Mouse (Mus musculus): Measurements from ENCODE around the gene Srsf9. TPM values are rescaled to one million over a fixed set of nuclear protein-coding genes. Genes with fewer than 3 reads are reported as not detected.
"Not testable (repeated sequence)": the region's sequence is repeated elsewhere in the genome, so short reads cannot be mapped to it uniquely, and the experiment has no call there.

The Srsf9 gene
- polyA plus RNA-seq, 1 experiment from 2014 or later = 234 TPM

DNA sequence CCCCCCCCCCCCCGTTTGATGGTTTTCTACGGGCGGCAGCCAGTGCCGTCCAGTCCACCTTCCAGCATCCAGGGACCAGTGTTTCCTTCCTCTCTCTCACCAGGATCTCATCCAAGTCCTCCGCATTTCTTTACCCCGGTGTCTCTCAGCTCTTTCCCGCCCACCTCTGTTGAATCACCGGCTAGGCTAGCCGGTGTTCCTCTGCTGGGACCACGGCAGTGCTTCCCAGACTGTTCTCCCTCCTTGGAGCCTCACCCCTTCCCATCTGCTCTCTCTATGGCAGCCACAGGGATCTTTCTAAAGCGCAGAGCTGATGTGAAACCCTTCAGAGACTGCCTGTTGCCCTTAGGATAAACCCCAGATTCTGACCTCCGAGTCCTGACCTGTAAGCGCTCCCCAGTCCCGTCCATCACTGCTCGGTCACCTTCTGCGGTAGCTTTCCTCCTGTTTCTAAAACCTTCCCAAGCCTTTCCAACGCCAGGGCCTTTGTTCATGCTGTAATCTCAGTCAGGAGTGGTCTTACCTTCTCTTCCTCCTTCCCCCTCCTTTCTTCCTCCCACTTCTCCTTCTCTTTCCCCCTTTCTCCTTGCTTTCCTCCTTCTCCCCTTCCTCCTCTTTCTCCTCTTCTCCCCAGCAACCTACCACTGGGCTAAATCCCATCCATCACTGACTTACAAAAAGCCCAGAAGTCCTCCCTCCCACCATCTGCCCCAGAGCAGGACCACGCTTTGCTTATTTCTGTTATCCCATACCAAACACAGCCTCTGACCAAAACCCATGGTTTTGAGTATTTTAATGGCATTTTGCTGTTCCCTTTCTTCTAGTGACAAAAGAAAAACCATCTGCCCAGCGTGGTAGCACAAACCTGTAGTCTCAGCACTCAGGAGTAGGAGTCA, 36.1 kb downstream of the Srsf9 start:
- Histone ChIP-seq H3K27me3 (ENCODE audit: insufficient read depth, low read length) (no peaks in the 10 kb centered on the region), H3K9ac (ENCODE audit: low read depth, low read length) (no peak overlapping the region), H3K4me3 (replicated peaks; ENCODE audit: low read depth, low read length) (no peak overlapping the region), H3K27ac (no peak overlapping the region), H3K4me1 (replicated peaks; ENCODE audit: insufficient read depth, low read length) (no peaks in the 10 kb centered on the region), H3K4me2 (ENCODE audit: low read length) (no peak overlapping the region), H3K36me3 (ENCODE audit: insufficient read depth, low read length) (no peaks in the 10 kb centered on the region), H3K9me3 (replicated peaks; ENCODE audit: low read length) (no peaks in the 10 kb centered on the region)
- TF ChIP-seq CTCF (IDR thresholded peaks at IDR 0.05; ENCODE audit: low read depth) = no peak
- DNase-seq (ENCODE audit: low spot score) (no peak), ATAC-seq (replicated peaks; ENCODE audit: low FRiP score, low read depth) (no peak)
- 24% methylated on average over 19 of the region's 19 CpGs for WGBS

DNA sequence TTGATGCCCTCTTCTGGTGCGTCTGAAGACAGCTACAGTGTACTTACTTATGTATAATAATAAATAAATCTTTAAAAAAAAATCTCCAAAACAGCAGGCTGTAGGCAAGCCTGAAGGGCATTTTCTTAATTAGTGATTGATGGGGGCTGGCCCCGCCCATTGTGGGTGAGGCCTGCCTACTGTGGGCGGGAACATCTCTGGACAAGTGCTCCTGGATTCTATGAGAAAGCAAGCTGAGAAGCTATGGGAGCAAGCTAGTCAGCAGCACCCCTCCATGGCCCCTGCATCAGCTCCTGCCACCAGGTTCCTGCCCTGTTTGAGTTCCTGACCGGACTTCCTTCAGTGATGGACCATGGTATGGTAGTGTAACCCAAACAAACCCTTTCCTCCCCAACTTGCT, 37.8 kb downstream of the Srsf9 start:
- no peak for TF ChIP-seq CTCF (IDR thresholded peaks at IDR 0.05; ENCODE audit: low read depth)
- no peaks in the 10 kb centered on the region for H3K36me3 ChIP-seq (ENCODE audit: insufficient read depth, low read length)
- no peak overlapping the region for H3K9ac ChIP-seq (ENCODE audit: low read depth, low read length)
- no peak overlapping the region for H3K27ac ChIP-seq
- H3K27me3 ChIP-seq (ENCODE audit: insufficient read depth, low read length) = no peaks in the 10 kb centered on the region
- 84% methylated on average over 4 of the region's 4 CpGs for WGBS
- no peaks in the 10 kb centered on the region for H3K4me1 ChIP-seq (replicated peaks; ENCODE audit: insufficient read depth, low read length)
- no peak overlapping the region for H3K4me3 ChIP-seq (replicated peaks; ENCODE audit: low read depth, low read length)
- DNase-seq (ENCODE audit: low spot score) (no peak), ATAC-seq (replicated peaks; ENCODE audit: low FRiP score, low read depth) (no peak)
- H3K9me3 ChIP-seq (replicated peaks; ENCODE audit: low read length) = no peaks in the 10 kb centered on the region
- H3K4me2 ChIP-seq (ENCODE audit: low read length) = no peak overlapping the region

- no peak for TF ChIP-seq CTCF (IDR thresholded peaks at IDR 0.05; ENCODE audit: low read depth)
- Histone ChIP-seq H3K27ac (no peak overlapping the region), H3K4me1 (replicated peaks; ENCODE audit: insufficient read depth, low read length) (no peaks in the 10 kb centered on the region), H3K9ac (ENCODE audit: low read depth, low read length) (no peak overlapping the region), H3K36me3 (ENCODE audit: insufficient read depth, low read length) (no peaks in the 10 kb centered on the region), H3K9me3 (replicated peaks; ENCODE audit: low read length) (no peaks in the 10 kb centered on the region), H3K4me2 (ENCODE audit: low read length) (no peak overlapping the region), H3K4me3 (replicated peaks; ENCODE audit: low read depth, low read length) (no peak overlapping the region), H3K27me3 (ENCODE audit: insufficient read depth, low read length) (no peaks in the 10 kb centered on the region)
- DNase-seq (ENCODE audit: low spot score) (peak; percentile 50), ATAC-seq (replicated peaks; ENCODE audit: low FRiP score, low read depth) (peak; percentile 40; the same call in 1 of the 2 replicates)
- WGBS = 25% methylated on average over 9 of the region's 9 CpGs
Measured at GRCm38 (mm10) chr5:115371736-115372135, 44.8 kb downstream of the Srsf9 start.

DNA sequence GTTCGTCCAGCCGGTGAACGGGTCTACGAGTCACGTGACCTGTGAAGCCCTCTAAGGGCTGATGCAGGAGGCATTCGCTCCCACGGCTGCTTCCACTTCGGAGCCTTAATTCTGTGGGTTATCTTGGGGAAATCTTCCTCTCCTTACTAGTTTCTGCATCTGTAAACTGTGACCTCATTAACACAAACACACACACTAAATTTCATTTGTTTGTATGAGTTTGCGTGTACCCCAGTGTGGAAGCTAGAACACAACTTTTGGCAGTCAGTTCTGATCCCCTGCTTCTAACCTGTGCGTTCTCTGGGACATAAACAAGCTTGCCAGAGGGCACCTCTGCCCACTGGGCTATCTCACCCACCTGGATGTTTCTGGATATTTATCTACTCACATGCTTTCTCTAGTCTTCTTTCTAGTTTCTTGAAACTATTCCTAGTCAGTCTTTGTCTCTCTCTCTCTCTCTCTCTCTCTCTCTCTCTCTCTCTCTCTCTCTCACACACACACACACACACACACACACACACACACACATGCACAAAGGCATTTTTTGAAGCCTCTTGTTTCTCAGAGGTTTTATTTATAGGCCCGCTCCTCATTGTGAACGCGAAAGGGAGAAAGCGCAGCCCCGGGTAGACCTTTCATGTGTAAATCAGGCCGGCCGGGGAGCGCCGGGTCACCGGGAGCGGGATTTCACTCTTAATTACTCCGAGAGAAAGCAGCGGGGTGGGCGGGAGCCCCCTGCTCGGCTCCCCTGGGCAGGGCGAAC, 46.6 kb downstream of the Srsf9 start:
- Histone ChIP-seq H3K9me3 (replicated peaks; ENCODE audit: low read length) (no peaks in the 10 kb centered on the region), H3K27ac (no peak overlapping the region), H3K9ac (ENCODE audit: low read depth, low read length) (peak overlapping the region; percentile 54; the same call in 1 of the 2 replicates), H3K4me2 (ENCODE audit: low read length) (peak overlapping the region; percentile 56), H3K27me3 (ENCODE audit: insufficient read depth, low read length) (no peaks in the 10 kb centered on the region), H3K36me3 (ENCODE audit: insufficient read depth, low read length) (no peaks in the 10 kb centered on the region), H3K4me3 (replicated peaks; ENCODE audit: low read depth, low read length) (0 out of 2 replicates have a peak overlapping the region, but pooled peaks have one; percentile 19), H3K4me1 (replicated peaks; ENCODE audit: insufficient read depth, low read length) (no peaks in the 10 kb centered on the region)
- 13% methylated on average over 26 of the region's 26 CpGs for WGBS
- DNase-seq (ENCODE audit: low spot score) (peak; percentile 74), ATAC-seq (replicated peaks; ENCODE audit: low FRiP score, low read depth) (0 out of 2 replicates have a peak, but pooled peaks have one; percentile 40)
- no peak for TF ChIP-seq CTCF (IDR thresholded peaks at IDR 0.05; ENCODE audit: low read depth)

DNA sequence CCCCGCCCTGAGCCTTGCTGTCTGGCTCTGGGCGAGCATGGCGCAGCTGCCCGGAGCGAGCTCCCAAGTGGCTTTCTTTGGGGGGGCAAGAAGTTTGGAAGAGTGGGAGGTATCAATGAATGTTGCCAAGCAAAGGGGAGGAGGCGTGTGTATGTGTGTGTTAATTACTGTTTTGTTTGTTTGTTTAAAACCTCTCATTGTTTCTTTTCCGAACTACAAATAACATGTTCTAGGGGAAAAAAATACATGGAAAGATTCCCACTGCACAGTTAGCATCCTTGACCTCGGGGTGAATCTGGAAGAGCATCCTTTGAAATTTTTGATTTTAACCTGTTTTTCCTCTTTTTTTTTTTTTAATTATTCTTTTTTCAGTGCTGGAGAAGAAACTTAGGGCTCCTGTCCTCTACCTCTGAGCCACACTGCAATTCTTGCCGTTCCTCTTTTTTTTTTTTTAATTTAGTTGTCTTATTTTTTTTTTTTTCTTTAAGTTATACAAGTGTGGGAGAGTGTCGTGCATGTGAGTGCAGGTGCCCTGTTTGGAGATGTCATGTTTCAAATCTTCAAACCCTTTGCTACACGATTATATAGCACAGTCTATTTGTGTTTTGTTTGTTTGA, 47.3 kb downstream of the Srsf9 start:
- ATAC-seq (replicated peaks; ENCODE audit: low FRiP score, low read depth) (no peak), DNase-seq (ENCODE audit: low spot score) (no peak)
- H3K4me2 ChIP-seq (ENCODE audit: low read length) = peak overlapping the region; percentile 56
- WGBS = 16% methylated on average over 11 of the region's 11 CpGs
- TF ChIP-seq CTCF (IDR thresholded peaks at IDR 0.05; ENCODE audit: low read depth) = no peak
- H3K36me3 ChIP-seq (ENCODE audit: insufficient read depth, low read length) = no peaks in the 10 kb centered on the region
- H3K27me3 ChIP-seq (ENCODE audit: insufficient read depth, low read length) = no peaks in the 10 kb centered on the region
- H3K4me1 ChIP-seq (replicated peaks; ENCODE audit: insufficient read depth, low read length) = no peaks in the 10 kb centered on the region
- 0 out of 2 replicates have a peak overlapping the region, but pooled peaks have one; percentile 19 for H3K4me3 ChIP-seq (replicated peaks; ENCODE audit: low read depth, low read length)
- no peak overlapping the region for H3K27ac ChIP-seq
- H3K9me3 ChIP-seq (replicated peaks; ENCODE audit: low read length) = no peaks in the 10 kb centered on the region
- peak overlapping the region; percentile 54; the same call in 1 of the 2 replicates for H3K9ac ChIP-seq (ENCODE audit: low read depth, low read length)

DNA sequence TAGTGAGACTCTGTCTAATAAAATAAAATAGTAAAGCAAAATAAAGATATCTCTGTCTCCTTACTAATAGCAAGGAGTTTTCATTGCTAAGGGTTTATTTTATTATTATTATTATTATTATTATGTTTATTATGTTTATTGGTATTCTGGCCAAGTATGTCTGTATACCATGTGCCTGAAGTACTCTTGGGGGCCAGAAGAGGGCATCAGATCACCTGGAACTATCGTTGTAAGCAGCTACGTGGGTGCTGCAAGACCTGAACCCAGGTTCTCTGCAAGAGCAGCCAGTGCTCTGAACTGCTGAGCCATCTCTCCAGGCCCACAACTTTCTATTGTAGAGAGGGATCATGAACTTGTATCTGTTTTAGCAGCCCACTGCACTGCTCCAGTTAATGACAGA, 48.5 kb downstream of the Srsf9 start:
- H3K9me3 ChIP-seq (replicated peaks; ENCODE audit: low read length) = no peaks in the 10 kb centered on the region
- H3K4me1 ChIP-seq (replicated peaks; ENCODE audit: insufficient read depth, low read length) = no peaks in the 10 kb centered on the region
- peak; percentile 14; the same call in 1 of the 2 replicates for TF ChIP-seq CTCF (IDR thresholded peaks at IDR 0.05; ENCODE audit: low read depth)
- H3K4me2 ChIP-seq (ENCODE audit: low read length) = no peak overlapping the region
- no peak for DNase-seq (ENCODE audit: low spot score)
- WGBS = 76% methylated on average over 2 of the region's 2 CpGs
- no peaks in the 10 kb centered on the region for H3K36me3 ChIP-seq (ENCODE audit: insufficient read depth, low read length)
- no peak overlapping the region for H3K27ac ChIP-seq
- ATAC-seq (replicated peaks; ENCODE audit: low FRiP score, low read depth) = no peak
- H3K9ac ChIP-seq (ENCODE audit: low read depth, low read length) = no peak overlapping the region
- no peaks in the 10 kb centered on the region for H3K27me3 ChIP-seq (ENCODE audit: insufficient read depth, low read length)
- H3K4me3 ChIP-seq (replicated peaks; ENCODE audit: low read depth, low read length) = no peak overlapping the region

GRCm38 (mm10) chr5:115378882-115379281, 51.9 kb downstream of the Srsf9 start:
- not testable (repeated sequence) for ATAC-seq (replicated peaks; ENCODE audit: low FRiP score, low read depth); H3K27me3 ChIP-seq (ENCODE audit: insufficient read depth, low read length); H3K4me2 ChIP-seq (ENCODE audit: low read length); H3K4me1 ChIP-seq (replicated peaks; ENCODE audit: insufficient read depth, low read length); H3K36me3 ChIP-seq (ENCODE audit: insufficient read depth, low read length); H3K27ac ChIP-seq; H3K9me3 ChIP-seq (replicated peaks; ENCODE audit: low read length); H3K4me3 ChIP-seq (replicated peaks; ENCODE audit: low read depth, low read length); H3K9ac ChIP-seq (ENCODE audit: low read depth, low read length); DNase-seq (ENCODE audit: low spot score)
- 79% methylated on average over 2 of the region's 2 CpGs for WGBS

All from kidney, postnatal 0 days (tissue).